Mouse (Mus musculus) kidney, postnatal 0 days (tissue): ENCODE measurements around the gene Lsm14b. TPM values are rescaled to one million over a fixed set of nuclear protein-coding genes. Genes with fewer than 3 reads are reported as not detected.
A peak's percentile ranks its signal among the peaks of the same experiment; 100 is the strongest.

ENCODE experiments used
- ATAC-seq: fragments of 200-750 bp; cut with Nextera tagmentation; replicated peaks from 2 replicates; pipeline ENCODE4 v1.8.0; 2017; ENCODE audit warnings: low read depth, moderate number of reproducible peaks, moderate TSS enrichment, moderate library complexity; ENCODE audit not compliant: low FRiP score
- DNase-seq: peaks from one replicate; pipeline ENCODE4 v3.0.0-alpha.2; 2016; ENCODE audit warnings: low spot score
- H3K27ac ChIP-seq: fragments of 300-500 bp; sonication (generic); 2 replicates; pipeline ENCODE4 v1.5.1; 2014; ENCODE audit warnings: mild to moderate bottlenecking
- H3K27me3 ChIP-seq: fragments of 300-500 bp; sonication (generic); 2 replicates; pipeline ENCODE4 v1.6.1; 2014; ENCODE audit warnings: low read length, mixed read lengths; ENCODE audit not compliant: insufficient read depth
- H3K36me3 ChIP-seq: fragments of 300-500 bp; sonication (generic); 2 replicates; pipeline ENCODE4 v1.6.1; 2014; ENCODE audit warnings: low read length, mixed read lengths; ENCODE audit not compliant: insufficient read depth
- H3K4me1 ChIP-seq: fragments of 300-500 bp; sonication (generic); replicated peaks from 2 replicates; pipeline ENCODE4 v1.6.1; 2014; ENCODE audit warnings: antibody characterized with exemption, low read length, mixed read lengths; ENCODE audit not compliant: insufficient read depth
- H3K4me2 ChIP-seq: fragments of 300-500 bp; sonication (generic); 2 replicates; pipeline ENCODE4 v1.6.1; 2014; ENCODE audit warnings: mild to moderate bottlenecking, low read length, moderate library complexity, mixed read lengths
- H3K4me3 ChIP-seq: fragments of 300-500 bp; sonication (generic); replicated peaks from 2 replicates; pipeline ENCODE4 v1.5.1; 2014; ENCODE audit warnings: low read depth, low read length
- H3K9ac ChIP-seq: fragments of 300-500 bp; sonication (generic); 2 replicates; pipeline ENCODE4 v1.6.1; 2014; ENCODE audit warnings: low read depth, low read length
- H3K9me3 ChIP-seq: fragments of 300-500 bp; sonication (generic); replicated peaks from 2 replicates; pipeline ENCODE4 v1.6.1; 2016; ENCODE audit warnings: low read length, inconsistent platforms, mixed read lengths
- CTCF ChIP-seq: IDR thresholded peaks from 2 replicates; pipeline ENCODE4 v1.5.1; 2016; ENCODE audit warnings: antibody characterized with exemption, low read depth, mild to moderate bottlenecking, moderate library complexity
- WGBS: fragments of 180-500 bp; shearing (Covaris S2); extraction: QIAGEN DNeasy Blood & Tissue Kit; methylation state at CpG from one replicate; pipeline ENCODE4 v1.1.7; 2014; 5-methylcytosine and 5-hydroxymethylcytosine counted together
- polyA plus RNA-seq: library from polyadenylated mRNA; unstranded; fragments of >200 nt; fragmentation: Nextera tagmentation; extraction: Ambion mirVana; gene quantifications from 2 replicates; pipeline ENCODE4 v1.2.1, GENCODE M21; 2015

Gene Lsm14b
- polyA plus RNA-seq, 1 experiment from 2014 or later = 9.3 TPM

DNA sequence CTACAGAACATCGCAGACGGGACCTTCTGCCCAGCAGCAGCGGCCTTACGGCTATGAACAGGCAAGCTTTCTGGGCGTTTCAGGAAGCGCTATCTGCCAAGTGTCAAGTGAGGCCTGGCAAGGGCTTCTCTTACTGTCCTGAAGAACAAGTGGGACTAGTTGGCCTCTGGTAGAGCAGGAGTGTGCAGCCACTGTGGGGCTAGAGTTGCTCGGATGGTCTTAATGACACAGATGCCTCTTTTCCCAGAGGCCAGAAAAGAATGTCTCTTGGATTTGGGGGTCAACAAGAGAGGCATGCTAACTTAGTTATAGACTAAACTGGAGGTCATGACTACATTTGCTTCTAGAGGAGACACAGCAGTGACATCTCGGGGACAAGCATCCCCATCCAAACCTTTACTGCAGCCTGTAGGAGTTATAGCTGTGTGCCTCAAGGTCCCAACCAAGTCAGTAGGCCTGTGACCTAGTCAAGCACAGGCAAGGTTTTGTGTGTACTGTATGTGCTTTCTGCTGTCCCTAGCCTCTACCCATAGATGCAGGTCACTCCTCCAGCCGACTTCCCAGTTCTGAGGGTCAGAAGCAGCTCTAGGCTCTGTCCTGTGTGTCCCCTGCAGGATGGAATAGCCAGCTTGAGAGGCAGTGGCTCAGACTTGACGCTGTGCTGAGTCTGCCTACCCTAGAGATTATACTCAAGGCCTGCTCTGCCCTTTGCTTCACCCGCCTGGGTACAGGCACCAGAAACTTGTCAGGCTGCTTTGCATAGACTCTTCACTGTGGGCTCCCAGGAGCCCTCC is 38.7 kb downstream of the Lsm14b start:
- Histone ChIP-seq H3K4me1 (no peaks in the 10 kb centered on the region), H3K9me3 (no peaks in the 10 kb centered on the region), H3K27me3 (no peaks in the 10 kb centered on the region), H3K9ac (no peak overlapping the region), H3K27ac (no peak overlapping the region), H3K4me3 (no peak overlapping the region), H3K36me3 (peaks cover 42% of the 10 kb centered on the region), H3K4me2 (no peak overlapping the region)
- ATAC-seq (no peak), DNase-seq (no peak)
- TF ChIP-seq CTCF = no peak
- WGBS = 94% methylated on average over 11 of the region's 11 CpGs

DNA sequence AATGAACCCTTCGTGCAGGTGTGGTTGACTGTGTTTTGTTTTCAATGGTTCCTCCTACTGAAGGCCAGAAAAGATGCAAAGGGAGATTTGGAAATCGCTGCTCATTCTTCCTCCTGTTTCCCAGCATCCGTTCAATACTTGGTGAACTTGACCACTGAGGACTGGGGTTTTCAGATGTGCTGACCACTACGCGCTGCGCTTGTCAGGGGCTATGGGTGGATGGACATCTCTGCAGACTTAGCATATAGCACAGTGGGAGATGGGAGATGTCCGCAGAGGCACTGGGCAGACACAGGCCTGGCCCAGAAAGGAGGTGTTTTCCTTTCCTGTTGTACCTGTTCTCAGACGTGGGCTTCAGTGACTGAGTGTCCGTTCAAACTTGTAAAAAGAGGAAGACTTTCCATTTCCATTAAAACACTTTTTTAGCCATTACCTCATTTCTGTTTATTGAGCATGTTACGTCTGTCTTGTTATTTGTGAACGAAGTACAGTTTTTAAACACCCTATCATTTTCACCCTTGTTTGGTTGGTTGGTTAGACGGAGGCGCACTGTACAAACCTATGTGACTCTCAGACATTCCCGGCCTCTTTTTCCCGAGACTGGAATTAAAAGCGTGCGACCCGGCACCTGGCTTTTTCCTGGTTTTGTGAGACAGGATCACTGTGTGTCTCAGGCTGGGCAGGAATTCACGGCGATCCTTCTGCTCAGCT is 45.1 kb downstream of the Lsm14b start:
- ATAC-seq (peak; percentile 35; the same call in 1 of the 2 replicates), DNase-seq (no peak)
- no peak for TF ChIP-seq CTCF
- Histone ChIP-seq H3K27ac (peak overlapping the region; percentile 76), H3K4me3 (peak overlapping the region; percentile 64), H3K9ac (peak overlapping the region; percentile 58), H3K27me3 (no peaks in the 10 kb centered on the region), H3K9me3 (no peaks in the 10 kb centered on the region), H3K4me1 (peaks cover 6% of the 10 kb centered on the region; the same call in 1 of the 2 replicates), H3K36me3 (0 out of 2 replicates have a peak, but pooled peaks cover 4% of the 10 kb centered on the region), H3K4me2 (peak overlapping the region; percentile 68)
- 33% methylated on average over 20 of the region's 20 CpGs for WGBS

DNA sequence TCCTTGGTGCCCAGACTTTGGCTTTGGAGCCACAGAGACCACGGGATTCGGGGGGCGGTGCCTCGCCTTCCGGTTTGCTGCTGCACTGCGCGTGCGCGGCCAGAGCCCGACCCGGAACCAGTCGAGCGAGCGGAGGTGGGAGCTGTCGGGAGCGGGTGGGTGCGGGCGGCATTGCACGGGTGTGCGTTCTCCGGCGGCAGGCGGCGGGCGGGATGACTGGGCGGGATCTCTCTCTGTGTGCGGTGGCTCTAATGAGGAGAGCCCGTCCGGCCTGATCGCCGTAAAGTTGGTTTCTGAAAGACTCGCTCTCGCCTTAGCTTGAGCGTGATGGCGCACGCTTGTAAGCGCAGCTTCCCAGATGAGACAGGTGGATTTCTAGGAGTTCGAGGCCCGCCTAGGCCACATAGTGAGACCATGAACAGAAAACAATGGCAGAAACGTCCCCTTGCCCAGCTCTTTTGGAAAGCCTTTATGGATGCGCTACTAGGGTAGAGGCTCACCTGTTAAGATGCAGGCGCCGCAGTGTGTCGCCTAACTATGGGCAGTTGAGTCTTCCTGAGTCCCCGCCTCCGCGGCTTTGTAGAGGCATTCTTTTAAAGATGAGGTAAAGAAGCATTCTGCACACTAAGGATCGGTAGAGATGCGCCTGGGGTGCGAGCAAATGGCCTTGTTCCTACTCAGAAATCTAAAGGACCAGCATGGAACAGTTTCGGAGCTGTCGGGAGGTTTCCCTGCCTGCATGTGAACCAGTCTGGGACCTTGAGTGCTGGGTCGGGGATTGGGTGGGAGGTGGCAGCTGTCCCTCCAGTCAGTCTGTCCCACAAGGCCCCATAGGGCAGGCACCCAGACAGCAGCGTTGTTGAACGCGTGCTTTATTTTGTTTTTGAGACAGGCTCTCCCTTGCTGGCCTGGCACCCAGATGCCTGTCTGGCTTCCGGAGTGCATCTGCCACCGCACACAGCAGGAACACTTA is 46.0 kb downstream of the Lsm14b start, which contains the start of gene Mtg2:
TSS of gene Mtg2 (plus strand) at position 108 of the 973 bp plus-strand sequence.
- peak within 1 kb of the TSS; percentile 76 for H3K27ac ChIP-seq
- no peaks in the 10 kb centered on the region for H3K27me3 ChIP-seq

DNA sequence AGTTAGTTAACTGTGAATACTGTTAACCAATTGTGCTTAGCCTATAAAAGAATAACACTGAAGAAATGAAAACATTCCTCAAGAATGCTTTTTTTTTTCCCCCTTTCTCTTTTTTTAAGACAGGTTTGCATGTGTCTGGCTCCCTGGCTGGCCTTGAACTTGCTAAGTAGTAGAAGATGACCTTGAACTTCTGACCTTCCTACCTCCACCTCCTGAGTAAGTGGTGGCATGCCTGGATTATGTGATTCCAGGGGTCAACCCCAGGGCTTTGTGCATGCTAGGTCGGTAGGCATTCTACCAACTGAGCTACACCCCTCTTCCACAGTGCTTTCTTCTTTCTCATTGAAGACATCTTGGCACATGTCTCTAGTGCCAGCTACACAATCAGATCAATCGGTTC is 46.9 kb downstream of the Lsm14b start:
- DNase-seq = no peak
- no peak overlapping the region for H3K4me3 ChIP-seq
- H3K4me1 ChIP-seq = peaks cover 6% of the 10 kb centered on the region; the same call in 1 of the 2 replicates
- 0 out of 2 replicates have a peak, but pooled peaks cover 4% of the 10 kb centered on the region for H3K36me3 ChIP-seq
- WGBS = 83% methylated on average over 2 of the region's 2 CpGs
- H3K9ac ChIP-seq = no peak overlapping the region
- no peaks in the 10 kb centered on the region for H3K27me3 ChIP-seq
- H3K27ac ChIP-seq = no peak overlapping the region
- ATAC-seq = no peak
- H3K4me2 ChIP-seq = no peak overlapping the region
- no peaks in the 10 kb centered on the region for H3K9me3 ChIP-seq
- TF ChIP-seq CTCF = no peak

More for the DNA sequence above, 46.0 kb downstream of the Lsm14b start, which contains the start of gene Mtg2:
- H3K36me3 ChIP-seq = 0 out of 2 replicates have a peak, but pooled peaks cover 4% of the 10 kb centered on the region
- TF ChIP-seq CTCF = 0 out of 2 replicates have a peak, but pooled peaks have one; percentile 0
- DNase-seq (peak; percentile 95), ATAC-seq (peak; percentile 96)
- H3K4me2 ChIP-seq = peak within 1 kb of the TSS; percentile 68
- peaks cover 6% of the 10 kb centered on the region; the same call in 1 of the 2 replicates for H3K4me1 ChIP-seq
- H3K4me3 ChIP-seq = peak within 1 kb of the TSS; percentile 64
- WGBS = 4% methylated on average over 58 of the region's 58 CpGs
- H3K9me3 ChIP-seq = no peaks in the 10 kb centered on the region
- peak within 1 kb of the TSS; percentile 58 for H3K9ac ChIP-seq

DNA sequence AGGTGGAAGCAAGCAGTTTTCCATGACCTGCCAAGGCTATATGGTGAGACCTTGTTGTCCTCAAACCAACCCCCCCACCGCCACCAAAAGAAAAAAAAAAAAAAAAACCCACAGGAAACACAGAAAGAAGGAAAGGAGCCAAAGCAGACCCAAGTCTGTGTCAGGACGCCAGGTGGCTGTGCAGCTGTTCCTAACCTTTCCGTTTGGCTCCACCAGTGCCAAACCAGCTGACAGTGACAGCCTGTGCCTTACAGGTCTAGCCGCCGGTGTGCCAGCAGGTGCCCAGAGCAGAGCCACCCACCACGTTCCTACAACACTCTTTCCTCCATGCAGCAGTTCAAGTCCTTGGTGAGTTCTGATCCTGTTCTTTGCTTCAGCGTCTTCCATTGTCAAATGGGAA is 48.1 kb downstream of the Lsm14b start:
- WGBS = 93% methylated on average over 7 of the region's 7 CpGs
- Histone ChIP-seq H3K4me1 (peaks cover 6% of the 10 kb centered on the region; the same call in 1 of the 2 replicates), H3K27ac (no peak overlapping the region), H3K9me3 (no peaks in the 10 kb centered on the region), H3K4me3 (no peak overlapping the region), H3K9ac (no peak overlapping the region), H3K27me3 (no peaks in the 10 kb centered on the region), H3K36me3 (0 out of 2 replicates have a peak, but pooled peaks cover 4% of the 10 kb centered on the region), H3K4me2 (no peak overlapping the region)
- ATAC-seq (no peak), DNase-seq (no peak)
- no peak for TF ChIP-seq CTCF
